Mouse (Mus musculus) common myeloid progenitor, adult 5-6 weeks (primary cell): ENCODE results near the gene Cntrl. TPM values are rescaled to one million over a fixed set of nuclear protein-coding genes. Genes with fewer than 3 reads are reported as not detected.

Experiments
- ATAC-seq: replicated peaks from 2 replicates; pipeline ENCODE4 v1.8.0; 2016; ENCODE audit warnings: low read depth, mild to moderate bottlenecking, moderate TSS enrichment, inconsistent platforms; ENCODE audit not compliant: poor library complexity, severe bottlenecking
- total RNA-seq: library from RNA; stranded (forward); fragments of 200-1000, 187-1606 nt; gene quantifications from 2 replicates; pipeline ENCODE4 v1.2.3, GENCODE M21; 2017

Cntrl gene
- total RNA-seq, 1 experiment from 2014 or later = 156 TPM

DNA sequence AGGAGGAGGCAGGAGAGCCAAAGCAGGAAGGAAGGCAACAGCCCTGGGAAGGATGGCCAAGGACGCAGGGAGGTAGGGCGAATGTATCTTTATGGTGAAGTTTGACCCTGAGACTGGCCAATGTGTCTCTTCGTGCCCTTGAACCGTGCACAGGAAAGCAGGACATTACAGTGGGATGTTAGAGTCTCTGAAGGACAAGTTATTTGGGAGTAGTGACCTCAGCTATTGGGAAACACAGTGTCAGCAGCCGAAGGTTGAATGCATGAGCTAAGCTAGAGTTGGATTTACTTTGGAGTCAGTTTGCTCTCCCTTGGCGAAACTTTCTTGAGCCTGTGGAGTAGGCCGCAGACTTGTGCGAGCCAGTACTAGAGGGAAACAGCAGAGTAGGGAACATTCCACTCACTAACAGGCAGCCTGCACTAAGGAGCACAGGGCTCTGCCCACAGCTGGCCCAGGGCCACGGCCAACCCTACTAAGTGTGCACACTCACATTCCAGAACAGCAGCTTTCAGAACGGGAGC, 62.1 kb downstream of the Cntrl start:
- ATAC-seq = no peak

DNA sequence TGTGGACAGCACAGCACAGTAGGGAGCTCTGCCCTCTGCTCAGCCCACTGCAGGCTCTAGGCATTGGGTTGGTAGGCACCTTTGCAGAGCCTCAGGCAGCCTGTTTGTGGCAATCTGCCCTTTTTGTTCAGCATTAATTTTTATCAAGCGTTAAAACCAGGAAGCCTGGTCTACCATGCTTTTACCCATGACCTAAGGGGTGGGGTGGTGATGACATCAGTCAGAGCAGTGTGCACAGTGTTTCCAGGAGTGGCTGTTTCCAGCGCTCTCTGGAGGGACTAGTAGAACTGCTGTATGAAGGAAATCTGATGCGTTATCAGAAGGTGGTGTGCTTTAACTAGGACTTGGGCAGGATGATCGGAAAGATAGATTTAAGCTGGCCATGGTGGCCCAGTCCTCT, 63.0 kb downstream of the Cntrl start:
- no peak for ATAC-seq

DNA sequence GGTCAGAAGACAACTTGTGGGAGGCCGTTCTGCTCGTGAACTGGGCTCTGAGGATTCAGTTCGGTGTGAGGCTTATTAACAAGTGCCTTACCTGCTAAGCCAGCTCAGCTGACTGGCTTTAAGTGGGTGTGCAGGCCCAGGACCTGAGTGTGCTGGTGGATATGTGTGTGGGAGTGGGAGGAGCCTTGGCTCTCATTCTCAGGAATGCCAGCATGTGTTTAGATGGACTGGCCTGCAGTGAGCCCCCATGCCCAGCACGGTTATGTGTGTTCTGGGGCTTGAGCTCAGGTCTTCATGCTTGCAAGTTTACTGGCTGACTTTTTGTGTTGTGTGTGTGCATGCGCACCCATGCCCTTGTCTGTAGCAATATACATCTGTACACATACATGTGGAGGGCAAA, 64.4 kb downstream of the Cntrl start:
- ATAC-seq = no peak

DNA sequence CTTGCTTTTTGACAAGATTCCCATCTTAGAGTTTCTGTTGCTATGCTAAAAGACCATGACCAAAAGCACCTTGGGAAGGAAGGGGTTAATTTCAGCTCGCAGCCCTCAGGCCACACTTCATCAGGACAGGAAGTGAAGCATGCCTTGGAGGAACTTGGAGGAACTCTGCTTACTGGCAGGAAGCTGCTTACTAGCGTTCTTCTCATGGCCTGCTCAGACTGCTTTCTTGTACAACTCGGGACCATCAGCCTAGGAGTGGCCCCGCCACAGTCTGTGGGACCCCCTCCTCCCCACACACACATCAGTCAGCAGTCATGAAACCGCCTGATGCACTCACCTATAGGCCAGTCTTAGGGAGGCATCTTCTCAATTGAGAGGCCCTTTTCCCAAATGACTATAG, 64.8 kb downstream of the Cntrl start:
- ATAC-seq = 0 out of 2 replicates have a peak, but pooled peaks have one; percentile 34

DNA sequence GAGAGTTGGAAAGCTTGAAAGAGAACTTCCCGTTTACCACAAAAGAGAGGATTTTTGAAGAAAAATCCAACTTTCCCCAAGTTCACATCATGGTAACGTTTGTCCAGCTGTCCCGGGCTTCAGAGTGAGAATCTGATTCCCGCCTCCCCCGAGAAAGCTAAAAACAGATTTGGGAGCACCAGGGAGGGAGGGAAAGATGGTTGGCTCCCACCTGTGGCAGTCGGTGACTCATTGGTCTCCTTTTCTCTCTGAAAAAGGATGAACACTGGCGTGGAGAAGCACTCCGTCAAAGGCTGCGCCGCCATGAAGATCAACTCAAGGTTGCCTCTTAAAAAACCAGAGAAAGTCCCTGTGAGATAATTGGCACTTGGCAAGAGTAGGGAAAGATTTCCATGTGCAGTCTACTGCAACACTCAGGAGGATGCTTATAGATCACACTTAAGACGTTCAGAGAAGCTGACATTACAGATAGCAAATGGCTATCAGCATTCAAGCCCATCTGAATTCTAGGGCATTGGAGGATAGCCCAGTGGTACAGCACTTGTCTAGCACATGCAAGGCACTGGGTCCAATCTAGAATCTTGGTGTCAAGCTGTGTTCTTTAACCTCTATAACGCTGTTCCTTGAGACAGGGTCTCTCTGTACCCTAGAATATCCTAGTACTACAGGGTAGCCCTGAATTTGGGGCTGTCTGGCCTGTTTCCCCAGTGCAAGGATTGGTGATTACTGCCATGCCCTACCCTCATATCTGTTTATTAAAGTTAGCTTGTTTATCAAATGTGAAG, 66.2 kb downstream of the Cntrl start:
- no peak for ATAC-seq

DNA sequence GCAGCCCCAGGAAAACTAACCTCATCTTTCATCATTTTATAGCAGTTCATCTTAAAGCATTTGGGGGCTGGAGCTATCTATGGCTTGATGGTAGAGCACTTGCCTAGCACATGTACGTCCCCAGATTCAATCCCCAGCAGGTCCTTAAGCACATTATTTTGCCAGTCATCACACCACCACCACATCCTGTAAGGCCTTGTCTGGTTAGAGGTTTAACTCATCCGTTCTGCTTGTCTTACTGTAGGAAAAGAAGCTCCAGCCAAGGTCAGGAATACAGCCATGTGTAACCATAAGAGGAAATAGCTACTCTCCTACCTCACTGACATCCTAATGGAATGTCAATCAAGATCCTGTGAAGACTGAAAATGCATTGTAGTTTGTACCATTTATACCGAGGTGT, 68.9 kb downstream of the Cntrl start:
- peak; percentile 63 for ATAC-seq

DNA sequence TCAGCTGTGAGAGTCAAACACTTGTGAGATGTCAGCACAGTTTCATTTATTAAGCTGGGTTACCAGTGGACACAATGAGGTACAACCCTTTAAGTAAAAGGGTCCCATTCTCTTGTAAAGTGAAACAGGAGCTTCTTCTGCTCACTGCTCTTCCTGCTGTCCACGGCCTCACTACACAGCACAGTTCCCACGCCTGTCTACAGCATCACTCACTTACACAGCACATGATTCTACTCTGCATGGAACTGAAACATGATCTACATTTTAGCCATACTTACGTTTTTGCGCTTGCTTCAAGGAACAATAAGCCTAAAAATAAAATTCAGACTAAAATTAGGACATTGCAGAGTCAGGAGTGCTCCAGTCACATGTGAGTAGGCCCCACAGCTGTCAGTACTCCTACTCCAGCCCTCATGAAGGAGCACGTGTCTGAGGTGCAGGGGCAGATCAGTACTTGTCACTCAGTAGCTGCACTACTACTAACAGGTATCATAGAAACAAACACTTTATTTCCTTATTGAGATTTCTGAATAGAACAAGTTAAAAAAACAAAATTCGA, 73.9 kb downstream of the Cntrl start:
- ATAC-seq = no peak

DNA sequence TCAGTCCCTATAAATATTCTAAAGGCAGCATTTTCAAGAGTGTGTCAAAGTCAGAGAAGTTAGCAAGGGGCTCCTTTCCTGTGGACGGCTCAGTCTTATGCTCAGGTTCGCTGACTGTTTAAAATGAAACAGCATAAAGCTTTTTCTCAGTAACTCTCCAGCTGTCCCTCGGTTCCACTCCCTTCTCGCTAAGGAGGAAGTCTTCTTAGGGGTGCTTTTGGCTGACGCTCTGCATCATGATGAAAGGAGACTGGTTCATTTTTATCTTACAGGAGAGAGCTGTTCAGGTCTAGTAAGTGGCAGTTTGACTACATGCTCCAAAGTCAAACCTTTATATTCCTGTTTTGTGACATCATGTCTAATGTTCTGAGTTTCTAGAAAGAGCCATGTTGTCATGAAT, 79.6 kb downstream of the Cntrl start:
- ATAC-seq = no peak

DNA sequence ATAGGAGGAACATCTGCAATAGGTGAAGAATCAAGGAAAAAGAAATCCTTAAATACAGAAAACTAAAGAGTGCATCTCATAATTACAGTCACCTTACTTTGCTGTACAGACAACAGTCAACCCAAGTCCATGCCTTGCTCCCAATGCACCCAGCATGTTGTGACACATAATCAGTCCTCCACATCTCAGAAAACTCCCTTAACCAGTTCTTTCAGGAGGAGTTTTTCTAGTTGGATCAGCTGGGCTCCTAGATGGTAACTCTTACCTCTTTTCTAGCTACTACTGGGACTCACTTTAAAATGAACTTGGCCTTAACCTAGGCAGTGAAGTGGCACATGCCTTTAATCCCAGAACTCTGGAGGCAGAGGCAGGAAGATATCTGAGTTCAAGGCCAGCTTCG, 84.7 kb downstream of the Cntrl start:
- no peak for ATAC-seq

DNA sequence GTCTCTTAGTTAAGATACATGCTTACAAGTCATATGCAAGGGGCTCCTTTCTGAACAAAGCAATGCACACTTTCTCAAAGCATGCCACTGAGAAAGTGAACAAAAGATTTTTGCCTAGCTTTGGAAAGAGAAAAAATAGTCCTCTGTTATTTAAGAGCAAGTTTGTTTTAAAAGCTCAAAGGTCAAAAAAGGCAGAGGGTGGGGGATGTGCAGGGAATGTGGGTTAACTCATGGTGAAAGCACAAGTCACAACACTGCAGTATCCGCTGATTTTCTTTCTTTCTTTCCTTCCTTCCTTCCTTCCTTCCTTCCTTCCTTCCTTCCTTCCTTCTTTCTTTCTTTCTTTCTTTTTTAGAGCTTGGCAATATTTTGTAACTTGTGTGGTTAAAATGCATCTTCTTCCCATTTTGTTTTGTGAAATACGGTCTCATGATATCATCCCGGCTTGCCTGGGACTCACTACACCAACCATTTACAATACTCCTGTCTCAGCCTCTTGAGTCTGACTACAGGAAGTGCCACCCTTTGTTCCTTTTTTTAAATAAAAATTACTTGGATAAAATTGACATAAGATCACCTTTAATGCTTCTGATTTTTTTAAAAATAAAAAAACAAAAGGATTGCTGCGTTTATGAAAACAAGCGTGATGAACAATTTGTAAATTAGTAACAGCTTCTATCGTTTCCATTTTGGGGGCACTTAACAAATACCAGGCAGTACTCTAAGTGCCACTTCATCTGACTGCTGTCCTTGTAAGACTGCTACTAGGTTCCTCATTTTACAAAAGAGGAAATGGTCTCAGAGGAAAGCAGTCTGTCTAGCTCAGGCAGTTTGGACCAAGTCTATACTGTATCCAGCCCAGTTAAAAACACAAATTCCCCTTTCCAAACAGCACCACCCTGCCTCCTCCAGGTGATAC, 86.6 kb downstream of the Cntrl start:
- peak; percentile 68 for ATAC-seq

DNA sequence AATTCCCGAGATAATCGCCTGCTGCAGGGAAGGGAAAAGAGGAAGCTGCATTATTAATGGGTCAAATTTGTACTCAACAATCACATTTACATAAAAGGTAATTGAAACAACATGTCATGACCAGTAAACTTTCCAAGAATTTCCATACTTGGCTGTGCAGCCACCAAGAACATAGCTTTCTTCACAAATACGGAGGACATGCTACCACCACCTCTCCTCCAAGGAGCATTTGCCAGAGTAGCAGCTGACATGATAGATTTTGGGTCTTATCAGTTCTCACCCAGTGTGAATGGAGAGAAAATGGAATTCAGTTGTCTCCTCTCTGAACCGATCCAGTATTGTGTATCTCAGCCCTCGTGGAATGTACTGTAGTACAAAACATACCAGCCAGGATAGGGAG, 90.2 kb downstream of the Cntrl start:
- no peak for ATAC-seq

DNA sequence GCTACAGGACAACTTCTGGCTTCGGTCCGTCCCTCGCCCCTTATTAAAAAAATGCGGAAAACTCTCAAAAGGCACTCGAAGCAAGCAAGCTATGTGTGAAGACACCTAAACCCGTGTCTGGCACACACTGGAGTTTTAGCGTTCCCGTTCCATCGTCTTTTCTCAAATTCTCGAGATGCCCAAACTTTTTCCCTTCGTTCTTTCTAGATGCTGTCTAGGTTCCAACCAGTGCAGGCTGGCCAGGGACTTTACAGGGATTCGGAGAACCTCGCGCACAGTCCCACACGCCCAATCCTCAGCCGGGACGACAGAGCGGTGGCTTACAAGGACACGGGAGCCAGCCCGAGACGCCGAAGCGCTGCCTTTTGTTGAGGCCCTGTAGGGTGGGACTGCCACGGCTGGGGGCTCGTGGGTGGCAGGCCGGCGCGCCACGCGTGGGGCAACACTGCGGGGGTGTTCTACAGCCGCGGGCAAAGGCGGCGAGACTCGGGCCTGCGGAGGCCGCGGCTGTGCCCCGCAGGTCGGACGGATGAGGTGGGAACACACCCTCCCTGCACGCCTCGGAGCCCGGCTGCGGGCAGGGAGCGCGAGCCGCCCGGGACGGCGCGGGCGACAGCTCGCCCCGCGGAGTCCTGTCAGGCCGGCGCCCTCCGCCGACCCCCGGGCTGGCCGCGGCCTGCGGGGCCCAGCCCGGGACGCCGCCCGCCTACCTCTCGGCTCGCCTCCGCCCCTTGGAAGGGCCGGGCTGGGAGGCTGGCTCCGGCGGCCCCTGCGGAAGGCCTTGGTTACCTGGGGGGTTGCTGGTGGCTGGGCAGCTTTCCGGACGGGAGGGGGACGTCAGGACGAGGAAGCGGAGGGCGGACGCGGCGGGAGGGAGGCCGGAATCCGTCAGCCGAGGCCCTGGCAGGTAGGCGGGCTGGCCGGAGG, 90.9 kb downstream of the Cntrl start:
- ATAC-seq = peak; percentile 13

DNA sequence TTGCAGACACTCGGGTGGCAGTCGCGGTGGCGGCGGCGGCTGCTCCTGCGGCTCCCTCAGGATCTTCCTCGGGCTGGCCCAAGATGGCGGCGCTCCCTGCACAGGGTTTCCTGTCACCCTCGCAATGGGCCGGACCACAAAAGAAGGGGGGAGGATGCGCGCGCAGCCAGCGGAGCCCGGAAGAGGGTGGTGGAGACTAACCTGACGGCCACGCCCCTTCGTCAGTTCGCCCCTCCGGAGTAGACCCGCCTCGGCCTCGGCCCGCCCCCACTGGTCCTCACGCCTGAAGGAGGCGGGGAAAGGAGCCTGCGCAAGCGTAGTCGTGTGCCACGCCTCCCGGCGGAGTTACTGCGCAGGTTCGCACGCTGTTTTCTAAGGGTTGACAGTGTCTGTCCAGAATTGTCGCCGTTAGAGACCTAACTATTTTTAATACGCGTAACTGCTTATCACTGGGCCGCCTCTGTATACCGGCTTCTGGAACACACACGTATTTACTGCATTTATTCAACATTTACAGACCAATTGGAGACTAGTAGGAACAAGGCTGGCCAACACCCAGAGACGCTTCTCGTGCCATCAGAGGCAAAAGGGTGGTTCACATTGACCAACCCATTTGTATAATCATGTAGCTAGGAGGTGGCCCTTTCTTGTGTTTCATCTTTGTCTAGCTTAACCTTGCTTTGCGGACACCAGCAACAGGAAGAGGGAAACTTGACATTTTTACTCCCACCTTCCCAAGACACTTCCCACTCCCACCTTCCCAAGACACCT, 91.8 kb downstream of the Cntrl start, which contains the start of gene Rab14:
Gene Rab14, minus strand, starts transcription at position 223 of the 771 bp plus-strand sequence.
- peak; percentile 92 for ATAC-seq

DNA sequence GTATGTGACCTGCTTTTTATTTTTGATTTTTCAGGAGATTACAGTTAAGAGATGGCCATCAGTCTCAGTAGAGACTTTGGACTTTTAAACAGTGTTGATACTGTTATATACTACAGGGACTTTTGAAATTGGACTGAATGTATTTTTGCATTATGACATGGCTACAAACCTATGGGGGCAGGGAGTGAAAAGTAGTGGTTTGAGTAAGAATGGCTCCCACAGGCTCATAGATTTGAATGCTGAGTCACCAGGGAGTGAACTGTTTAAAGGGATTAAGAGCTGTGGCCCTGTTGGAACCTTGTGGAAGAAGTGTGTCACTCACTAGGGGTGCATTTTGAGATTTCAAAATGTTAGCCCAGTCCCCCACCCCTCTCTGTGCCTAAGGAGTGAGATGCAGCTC, 94.4 kb downstream of the Cntrl start:
- no peak for ATAC-seq

DNA sequence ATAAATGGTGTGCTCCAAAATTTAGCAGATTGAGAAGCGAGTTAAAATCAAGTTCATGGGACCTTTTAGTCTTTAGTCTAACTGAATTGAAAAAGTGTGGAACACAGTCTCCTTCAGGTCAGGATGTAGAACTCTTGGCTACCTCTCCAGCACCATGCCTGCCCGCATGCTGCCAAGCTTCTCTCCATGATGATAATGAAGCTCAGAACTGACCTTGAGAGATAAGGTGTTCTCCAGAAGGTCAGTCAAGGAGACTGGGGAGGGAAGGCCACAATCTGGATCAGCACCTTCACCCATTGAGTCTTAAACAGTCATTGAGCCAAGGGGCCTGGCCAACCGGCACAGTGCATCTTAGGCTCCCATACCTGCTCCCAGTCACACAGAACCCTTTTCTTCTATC, 97.5 kb downstream of the Cntrl start:
- ATAC-seq = no peak

DNA sequence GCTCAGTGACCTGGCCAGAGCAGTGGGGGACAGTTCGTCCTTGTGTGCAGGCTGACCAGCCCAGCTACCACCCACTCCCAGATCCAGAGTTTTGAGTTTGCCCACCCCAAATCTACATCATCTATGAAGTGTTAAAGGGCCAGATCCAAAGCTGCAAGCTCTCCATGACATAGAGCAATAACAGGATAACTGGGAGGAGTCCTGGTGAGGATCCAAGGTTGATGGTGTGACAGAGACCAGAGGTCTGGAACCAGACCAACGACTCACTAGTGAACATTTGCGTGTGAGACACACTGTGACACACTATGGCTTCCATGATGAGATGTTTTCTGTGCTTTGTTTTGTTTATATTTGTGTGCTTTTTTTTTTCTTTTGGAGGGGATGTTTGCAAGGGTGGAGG, 98.8 kb downstream of the Cntrl start:
- no peak for ATAC-seq

DNA sequence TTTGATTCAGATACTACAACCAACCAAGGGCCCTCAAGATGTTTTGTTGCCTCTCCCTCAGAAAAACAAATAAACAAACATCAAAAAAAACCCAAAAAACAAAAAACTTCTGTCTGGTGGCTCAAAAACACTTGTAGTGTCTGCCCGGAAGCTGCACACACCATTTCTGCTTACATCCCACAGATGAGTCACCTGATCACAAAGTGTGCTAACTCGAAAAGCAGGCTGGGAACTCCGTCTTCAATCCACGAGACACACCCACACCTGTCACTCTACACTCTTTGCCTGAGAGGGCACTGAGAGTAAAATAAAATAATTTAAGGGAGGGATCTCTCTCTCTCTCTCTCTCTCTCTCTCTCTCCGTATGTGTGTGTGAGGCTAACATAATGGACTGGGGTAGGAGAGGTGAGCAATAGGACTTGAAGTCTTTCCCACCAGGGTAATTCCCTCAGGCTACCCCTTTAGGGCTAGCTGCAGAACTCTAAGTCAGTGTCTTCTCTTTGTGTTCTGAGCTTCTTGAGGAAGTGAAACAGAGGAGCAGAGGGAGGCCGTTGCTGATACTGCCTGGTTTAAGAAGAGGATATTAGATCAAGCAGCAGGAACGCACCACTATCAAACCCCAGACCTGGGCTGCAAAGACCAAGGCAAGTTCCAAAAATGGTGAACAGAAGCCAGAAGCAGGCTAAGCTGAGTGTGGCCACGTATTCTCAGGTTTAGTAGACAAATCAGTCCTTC, 99.8 kb downstream of the Cntrl start:
- ATAC-seq = peak; percentile 81

DNA sequence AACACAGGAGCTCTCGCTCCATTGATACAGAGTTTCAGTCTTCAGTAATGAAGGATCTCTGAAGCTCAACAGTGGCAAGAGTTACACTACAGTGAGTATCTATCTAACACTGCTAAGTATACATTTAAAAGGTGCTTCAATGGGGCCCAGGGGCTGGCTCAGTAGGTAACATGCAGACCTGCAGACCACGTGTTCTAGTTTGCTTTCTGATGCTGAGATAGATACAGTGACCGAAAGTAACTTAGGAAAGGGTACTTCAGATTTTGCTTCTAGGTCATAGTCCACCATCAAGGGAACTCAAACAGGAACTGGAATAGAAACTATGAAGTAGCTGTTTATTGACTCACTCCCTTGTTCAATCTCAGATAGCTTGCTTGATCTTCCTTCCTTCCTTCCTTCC, 102.4 kb downstream of the Cntrl start:
- ATAC-seq = no peak
